Mouse (Mus musculus) C3H10T1/2 (cell line): ENCODE measurements around the gene Ipo4. TPM values are rescaled to one million over a fixed set of nuclear protein-coding genes. Genes with fewer than 3 reads are reported as not detected.

Experiments
- polyA plus RNA-seq, 2 experiments: library from polyadenylated mRNA; unstranded; fragments of >200 nt; fragmentation: generic; extraction: Trizol; gene quantifications; one replicate each; pipeline ENCODE4 v1.2.1; 2012; ENCODE audit warnings: missing spikeins in 2 of 2

Ipo4 gene
- polyA plus RNA-seq, 2 experiments = 83.9 to 139 TPM

Other genes starting within 250 kb of the Ipo4 start
- 10 to 100 TPM; 26.9 to 60.5 TPM for gene Dhrs4, start 157.2 kb downstream of the Ipo4 start, polyA plus RNA-seq
- gene Carmil3, start 145.3 kb downstream of the Ipo4 start, polyA plus RNA-seq = under 1 TPM; 0.02 to 0.26 TPM
- not detected for gene Cpne6, start 125.5 kb downstream of the Ipo4 start, polyA plus RNA-seq
- gene Nrl, start 111.0 kb downstream of the Ipo4 start, polyA plus RNA-seq = under 1 TPM in 1 of 2 experiments, not detected in 1; 0.01 TPM
- gene Pck2, start 95.7 kb downstream of the Ipo4 start, polyA plus RNA-seq = 10 to 100 TPM; 43.7 to 67.2 TPM
- 10 to 100 TPM; 16.2 to 34.9 TPM for gene Dcaf11, start 76.0 kb downstream of the Ipo4 start, polyA plus RNA-seq
- under 1 TPM; 0.21 to 0.70 TPM for gene A730061H03Rik, start 75.6 kb downstream of the Ipo4 start, polyA plus RNA-seq
- not detected for gene Fitm1, start 60.3 kb downstream of the Ipo4 start, polyA plus RNA-seq
- 100 to 1,000 TPM; 148 to 216 TPM for gene Psme1, start 57.8 kb downstream of the Ipo4 start, polyA plus RNA-seq
- 10 to 100 TPM in 1 of 2 experiments, 1 to 10 TPM in 1; 6.1 to 11.5 TPM for gene Emc9, start 50.7 kb downstream of the Ipo4 start, polyA plus RNA-seq
- gene Psme2, start 44.8 kb downstream of the Ipo4 start, polyA plus RNA-seq = 100 to 1,000 TPM; 139 to 336 TPM
- 10 to 100 TPM; 18.0 to 18.4 TPM for gene Rnf31, start 44.2 kb downstream of the Ipo4 start, polyA plus RNA-seq
- gene Irf9, start 32.4 kb downstream of the Ipo4 start, polyA plus RNA-seq = 10 to 100 TPM in 1 of 2 experiments, 1 to 10 TPM in 1; 1.0 to 22.0 TPM
- gene Rec8, start 17.9 kb downstream of the Ipo4 start, polyA plus RNA-seq = not detected
- under 1 TPM; 0.04 to 0.05 TPM for gene Gm49378, start 1.9 kb upstream of the Ipo4 start, polyA plus RNA-seq
- gene Tm9sf1, start 7.8 kb upstream of the Ipo4 start, polyA plus RNA-seq = 10 to 100 TPM; 25.9 to 65.1 TPM
- gene Tssk4, start 14.2 kb upstream of the Ipo4 start, polyA plus RNA-seq = 1 to 10 TPM in 1 of 2 experiments, under 1 TPM in 1; 0.29 to 1.1 TPM
- 10 to 100 TPM in 1 of 2 experiments, 1 to 10 TPM in 1; 9.1 to 23.8 TPM for gene Mdp1, start 24.6 kb upstream of the Ipo4 start, polyA plus RNA-seq
- 10 to 100 TPM in 1 of 2 experiments, 1 to 10 TPM in 1; 5.5 to 13.1 TPM for gene Gmpr2, start 36.0 kb upstream of the Ipo4 start, polyA plus RNA-seq
- gene Nedd8, start 36.2 kb upstream of the Ipo4 start, polyA plus RNA-seq = 100 to 1,000 TPM; 239 to 456 TPM
- 10 to 100 TPM in 1 of 2 experiments, 1 to 10 TPM in 1; 9.3 to 11.8 TPM for gene Tinf2, start 45.9 kb upstream of the Ipo4 start, polyA plus RNA-seq
- gene Tgm1, start 78.0 kb upstream of the Ipo4 start, polyA plus RNA-seq = under 1 TPM; 0.01 to 0.08 TPM
- gene Rabggta, start 86.3 kb upstream of the Ipo4 start, polyA plus RNA-seq = 10 to 100 TPM in 1 of 2 experiments, 1 to 10 TPM in 1; 8.2 to 12.8 TPM
- gene Dhrs1, start 109.7 kb upstream of the Ipo4 start, polyA plus RNA-seq = 10 to 100 TPM; 46.0 to 89.8 TPM
- 10 to 100 TPM; 15.2 to 35.9 TPM for gene Nop9, start 109.7 kb upstream of the Ipo4 start, polyA plus RNA-seq
- gene Cideb, start 122.5 kb upstream of the Ipo4 start, polyA plus RNA-seq = 1 to 10 TPM in 1 of 2 experiments, under 1 TPM in 1; 0.11 to 3.7 TPM
- gene Ltb4r2, start 125.5 kb upstream of the Ipo4 start, polyA plus RNA-seq = under 1 TPM; 0.02 to 0.05 TPM
- under 1 TPM in 1 of 2 experiments, not detected in 1; 0.04 TPM for gene Ltb4r1, start 130.0 kb upstream of the Ipo4 start, polyA plus RNA-seq
- not detected for gene Adcy4, start 148.1 kb upstream of the Ipo4 start, polyA plus RNA-seq
- 1 to 10 TPM; 3.8 to 4.1 TPM for gene Ripk3, start 152.9 kb upstream of the Ipo4 start, polyA plus RNA-seq
- 10 to 100 TPM in 1 of 2 experiments, 1 to 10 TPM in 1; 2.5 to 19.8 TPM for gene Nfatc4, start 187.2 kb upstream of the Ipo4 start, polyA plus RNA-seq
- gene Nynrin, start 218.1 kb upstream of the Ipo4 start, polyA plus RNA-seq = 1 to 10 TPM in 1 of 2 experiments, under 1 TPM in 1; 0.09 to 4.1 TPM
- under 1 TPM; 0.08 to 0.98 TPM for gene Cbln3, start 248.4 kb upstream of the Ipo4 start, polyA plus RNA-seq
- gene Khnyn, start 249.0 kb upstream of the Ipo4 start, polyA plus RNA-seq = 1 to 10 TPM; 1.2 to 9.7 TPM